Mouse (Mus musculus): ENCODE results near the gene Pspc1.
"Not testable (repeated sequence)": the region's sequence is repeated elsewhere in the genome, so short reads cannot be mapped to it uniquely, and the experiment has no call there.

The Pspc1 gene

DNA sequence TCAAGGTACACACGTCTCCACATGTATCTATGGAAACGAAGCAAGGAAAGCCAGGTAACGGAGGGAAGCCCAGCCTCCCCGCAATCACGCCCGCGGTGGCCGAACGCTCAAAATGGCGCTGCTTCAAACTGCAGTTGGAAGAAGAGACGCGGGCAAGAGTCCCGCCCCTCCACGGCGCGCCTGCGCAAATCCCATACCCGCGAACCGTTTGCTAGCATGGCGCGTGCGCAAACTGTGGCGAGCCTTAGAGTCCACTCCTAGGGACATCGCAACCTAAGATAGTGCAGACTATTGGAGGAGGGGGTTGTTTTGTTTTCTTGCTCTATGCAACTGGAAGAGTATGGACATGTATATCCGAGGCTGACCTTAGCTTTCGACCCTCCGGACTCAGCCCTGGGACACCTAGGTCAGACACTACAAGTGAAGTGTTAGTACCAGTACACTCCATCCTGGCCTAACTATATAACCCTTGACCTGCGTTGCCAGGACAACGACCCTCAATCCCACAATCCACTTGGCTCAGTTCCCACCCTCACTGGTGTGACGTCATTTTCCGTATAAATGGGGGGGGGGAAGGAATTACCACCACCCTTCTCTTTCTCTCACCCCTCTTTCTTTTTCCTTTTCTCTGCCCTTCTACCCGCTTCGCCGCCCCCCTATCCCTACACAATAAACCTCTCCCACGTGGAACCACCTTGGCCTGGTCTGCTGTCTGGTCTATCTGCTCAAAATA lies at the start of gene Pspc1:
Gene Pspc1 (minus strand): TSS at position 117 of the 733 bp plus-strand sequence.
- peak; percentile 98 to 99 for DNase-seq

DNA sequence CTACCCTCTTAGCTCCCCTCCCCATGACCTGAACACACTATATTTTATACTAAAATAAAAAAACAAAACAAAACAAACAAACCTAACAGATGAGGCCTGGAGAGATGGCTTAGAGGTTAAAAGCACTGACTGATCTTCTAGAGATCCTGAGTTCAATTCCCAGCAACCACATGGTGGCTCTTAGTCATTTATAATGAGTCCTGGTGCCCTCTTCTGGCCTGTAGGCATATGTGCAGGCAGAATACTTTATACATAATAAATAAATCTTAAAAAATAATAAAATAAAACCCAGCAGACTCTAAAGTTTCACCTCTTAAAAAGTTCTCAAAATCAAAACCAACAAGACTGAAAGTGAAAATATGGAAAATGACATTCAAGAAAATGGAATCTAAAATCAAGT lies 46.4 kb upstream of the Pspc1 start:
- no peak for DNase-seq

- no peak for DNase-seq
Observed at GRCm38 (mm10) chr14:56817616-56818015, 39.5 kb upstream of the Pspc1 start.

DNA sequence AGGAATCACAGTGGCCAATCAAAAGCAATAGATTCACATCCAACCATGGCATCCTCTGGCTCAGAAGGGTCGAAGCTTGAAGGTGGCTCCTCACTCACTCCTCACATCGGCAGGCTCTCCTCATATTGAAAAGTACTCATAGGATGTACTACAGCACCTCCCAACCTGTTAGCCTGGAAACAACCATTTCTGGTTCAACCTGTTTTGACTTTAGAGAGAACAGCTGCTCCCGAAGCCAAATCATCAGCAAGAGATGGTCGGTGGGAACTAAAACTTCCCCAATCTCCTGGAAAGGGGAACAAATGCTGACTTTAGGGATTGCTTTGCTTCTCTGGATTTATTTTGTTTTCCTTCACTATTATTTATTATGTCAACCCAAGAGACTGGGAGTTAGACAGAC lies 39.0 kb upstream of the Pspc1 start:
- DNase-seq = no peak

DNA sequence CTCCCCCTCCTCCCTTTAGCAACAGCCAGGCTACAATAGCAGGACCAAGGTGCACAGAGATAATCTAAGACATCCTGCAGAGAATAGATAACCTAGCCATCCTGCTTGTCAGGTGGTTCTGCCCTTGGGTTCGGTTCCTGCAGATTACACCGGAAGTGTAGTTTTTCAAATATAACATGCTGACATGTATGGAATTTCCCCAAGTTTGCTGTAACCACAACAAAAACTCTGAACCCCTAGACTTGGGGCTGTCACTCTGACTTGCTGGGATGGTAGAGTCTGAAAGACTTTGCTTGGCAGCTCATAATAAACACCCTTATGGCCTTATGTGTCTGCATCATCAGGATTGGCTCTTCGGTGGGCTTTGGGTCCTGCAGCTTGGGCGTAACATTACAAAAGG lies 38.4 kb upstream of the Pspc1 start:
- DNase-seq = no peak

DNA sequence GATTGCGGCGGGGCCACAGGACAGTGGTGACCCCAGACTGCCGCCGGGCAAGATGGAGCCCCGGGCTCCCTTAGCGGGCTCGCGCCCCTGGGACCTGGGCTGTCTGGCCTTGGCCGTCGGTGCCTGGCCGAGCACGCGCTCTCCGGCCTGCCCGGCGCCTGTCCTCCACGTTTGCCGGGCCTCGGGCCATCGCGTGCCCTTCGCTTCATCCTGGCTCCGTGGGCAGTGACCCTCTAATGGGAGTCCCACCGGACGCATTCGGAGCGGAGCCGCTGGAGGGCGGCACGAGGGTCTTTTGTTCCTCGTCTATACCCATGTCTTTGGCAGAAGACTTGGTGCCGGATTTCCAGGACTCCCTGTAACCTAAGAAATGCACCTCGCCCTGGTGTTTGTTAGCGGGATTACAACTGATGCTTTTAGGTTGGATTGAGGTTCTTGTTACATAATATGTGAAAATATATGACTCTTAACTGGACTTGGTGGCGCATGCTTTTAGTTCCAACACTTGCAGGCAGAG lies 34.5 kb upstream of the Pspc1 start:
- DNase-seq = peak; percentile 81 to 90

- DNase-seq = peak; percentile 88 to 95
Observed at GRCm38 (mm10) chr14:56811701-56812339, 33.7 kb upstream of the Pspc1 start, which contains the start of gene Zmym5. Gene Zmym5, minus strand, starts transcription at chr14:56811716.

DNA sequence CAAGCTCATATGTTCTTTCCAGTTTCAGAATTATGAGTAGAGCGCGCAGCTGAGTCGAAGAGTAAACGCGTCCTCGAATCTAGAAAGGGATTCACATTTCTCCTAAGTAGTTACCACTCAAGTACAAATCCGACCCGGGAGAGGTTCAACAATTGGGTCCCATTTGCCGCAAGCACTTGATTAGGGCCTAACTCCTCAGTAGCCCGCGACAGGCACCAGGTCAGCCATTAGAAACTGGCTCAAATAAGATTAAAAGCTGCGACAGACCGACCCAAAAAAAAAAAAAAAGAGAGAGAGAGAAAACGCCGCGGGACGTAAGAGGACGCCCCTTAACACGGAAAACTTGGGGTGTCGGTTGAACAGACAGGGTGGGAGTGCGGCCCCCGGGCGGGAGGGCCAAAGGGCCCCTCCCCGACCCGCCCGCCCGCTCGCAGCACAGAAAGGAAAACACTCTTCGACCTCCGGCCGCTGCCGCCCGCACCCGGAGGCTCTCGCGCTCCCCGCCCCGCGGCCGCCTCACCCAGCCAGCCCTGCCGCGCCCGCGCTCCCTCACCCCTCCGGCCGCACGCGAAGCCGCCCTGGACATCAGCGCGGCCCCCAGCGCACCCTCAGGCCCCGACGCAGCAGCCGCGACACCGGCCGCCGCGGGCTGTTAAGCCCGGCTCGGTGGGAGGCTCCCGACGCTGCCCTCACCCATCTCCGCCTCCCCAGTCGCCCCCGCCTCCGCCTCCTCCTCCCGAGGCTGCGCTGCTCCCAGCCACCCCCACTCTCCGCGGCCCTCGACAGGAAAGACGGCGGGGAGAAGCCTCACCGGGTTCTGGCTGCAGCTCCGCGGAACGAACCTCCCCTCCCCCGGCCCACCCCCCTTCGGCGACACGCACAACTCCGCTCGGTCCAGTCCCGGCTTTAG lies 32.9 kb upstream of the Pspc1 start:
- peak; percentile 56 to 76 for DNase-seq

GRCm38 (mm10) chr14:56793243-56793642 lies 15.1 kb upstream of the Pspc1 start:
- DNase-seq = peak; percentile 69 to 75

DNA sequence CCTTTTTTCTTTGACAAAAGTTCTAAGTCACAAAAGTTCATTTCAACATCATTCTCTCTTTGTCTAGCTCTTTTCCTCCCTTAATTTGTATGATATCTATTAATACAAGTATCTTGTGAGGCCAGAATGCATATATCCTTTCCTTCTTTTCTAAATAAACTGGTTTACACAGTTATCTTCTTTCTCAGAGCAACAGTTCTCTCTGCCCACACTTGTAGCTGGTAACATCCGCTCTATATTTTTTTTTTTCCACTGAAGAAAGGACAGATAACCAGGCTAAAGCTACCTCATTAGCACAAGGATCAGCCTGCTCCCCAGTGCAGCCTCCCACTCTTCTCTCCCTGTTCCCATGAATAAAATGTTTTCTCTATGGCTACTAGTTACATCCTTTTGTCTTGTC lies 6.5 kb upstream of the Pspc1 start:
- DNase-seq = no peak

GRCm38 (mm10) chr14:56778933-56779300 lies 801 bp upstream of the Pspc1 start:
- no peak for DNase-seq

DNA sequence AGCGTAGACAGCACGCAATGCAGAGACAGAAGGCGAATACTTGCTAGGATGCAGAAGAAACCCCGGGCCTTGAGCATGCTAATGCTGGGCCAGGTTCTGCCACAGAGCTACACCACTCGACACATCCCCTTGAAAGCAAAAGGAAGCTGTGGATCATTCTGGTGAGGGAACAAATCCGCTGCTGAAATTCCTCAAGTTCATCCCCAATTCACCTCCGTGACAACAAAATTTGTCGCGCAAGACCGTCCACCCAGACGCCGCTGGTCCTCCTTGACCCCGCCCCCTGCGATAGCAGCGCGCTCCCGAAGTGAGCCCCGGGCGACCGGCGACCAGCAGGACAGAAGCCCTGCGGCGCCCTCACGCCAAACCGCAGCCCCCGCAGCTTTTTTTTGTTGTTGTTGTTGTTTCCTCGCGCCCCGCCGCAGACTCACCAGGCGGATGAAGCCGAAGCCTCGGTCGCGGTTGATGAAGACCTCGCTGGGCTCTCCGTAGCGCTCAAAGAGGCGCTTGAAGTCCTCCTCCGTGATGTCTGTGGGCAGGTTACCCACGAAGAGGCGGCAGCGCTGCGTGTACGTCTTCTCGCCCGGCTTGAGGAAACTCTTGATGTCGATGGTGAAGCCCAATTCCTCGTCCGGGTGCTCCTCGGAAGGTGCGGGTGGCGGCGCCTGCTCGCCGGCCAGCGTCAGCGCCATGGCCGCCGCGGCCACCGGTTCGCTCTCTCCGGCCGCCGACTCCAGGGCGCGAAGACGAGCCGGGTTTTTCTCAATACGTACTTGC lies 568 bp downstream of the Pspc1 start:
- DNase-seq = peak; percentile 77 to 85

DNA sequence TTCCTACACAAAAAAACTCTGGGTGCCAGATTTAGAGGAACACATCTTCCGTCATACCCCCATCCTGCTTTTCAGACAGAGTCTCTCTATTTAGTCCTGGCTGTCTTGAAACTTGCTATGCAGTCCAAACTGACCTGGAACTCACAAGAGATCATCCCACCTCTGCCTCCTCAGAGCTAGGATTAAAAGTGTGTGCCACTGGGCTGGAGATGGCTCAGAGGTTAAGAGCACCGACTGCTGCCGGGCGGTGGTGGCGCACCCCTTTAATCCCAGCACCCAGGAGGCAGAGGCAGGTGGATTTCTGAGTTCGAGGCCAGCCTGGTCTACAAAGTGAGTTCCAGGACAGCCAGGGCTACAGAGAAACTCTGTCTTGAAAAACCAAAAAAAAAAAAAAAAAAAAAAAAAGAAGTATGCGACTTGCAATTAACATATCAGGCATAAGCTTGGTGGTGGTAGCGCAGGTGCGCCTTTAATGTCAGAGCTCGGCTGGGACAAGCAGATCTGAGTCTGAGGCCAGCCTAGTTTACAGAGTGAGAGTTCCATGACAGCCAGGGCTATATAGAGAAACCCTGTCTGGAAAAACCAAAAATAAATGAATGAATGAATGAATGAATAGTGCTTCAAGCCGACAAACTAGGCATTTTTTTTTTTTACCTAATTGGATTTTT lies 1.4 kb downstream of the Pspc1 start:
- DNase-seq = peak in 1 of 2 experiments; percentile 20

DNA sequence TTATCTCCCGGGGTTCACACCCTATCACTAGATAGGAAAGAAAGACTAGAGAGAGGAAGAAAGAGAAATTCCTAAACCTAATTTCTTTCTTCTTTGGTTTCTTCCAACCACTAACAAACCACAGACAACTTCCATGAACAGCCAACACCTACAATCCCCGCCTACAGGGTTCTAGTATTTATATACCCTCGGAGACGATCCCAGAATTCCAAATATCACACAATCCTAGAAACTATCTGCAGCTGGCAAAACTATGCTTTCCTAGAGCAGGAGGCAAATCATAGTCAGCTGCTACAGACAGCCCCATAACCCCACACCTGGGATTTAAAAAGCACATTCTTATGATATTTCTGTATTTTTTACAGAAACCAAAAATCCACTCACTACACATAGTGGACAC lies 2.7 kb downstream of the Pspc1 start:
- DNase-seq = no peak

DNA sequence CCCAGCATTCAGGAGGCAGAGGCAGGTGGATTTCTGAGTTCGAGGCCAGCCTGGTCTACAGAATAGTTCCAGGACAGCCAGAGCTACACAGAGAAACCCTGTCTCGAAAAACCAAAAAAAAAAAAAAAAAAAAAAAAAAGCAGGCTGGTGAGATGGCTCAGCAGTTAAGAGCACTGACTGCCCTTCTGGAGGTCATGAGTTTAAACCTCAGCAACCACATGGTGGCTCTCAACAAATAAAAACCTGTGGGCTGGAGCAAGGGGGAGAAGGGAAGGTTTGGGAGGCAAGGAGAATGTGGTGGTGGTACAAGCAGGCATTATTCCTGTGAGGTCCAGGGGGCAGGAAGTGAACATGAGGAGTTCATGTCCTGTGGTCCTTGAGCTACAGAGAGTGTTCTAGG lies 11.7 kb downstream of the Pspc1 start:
- not testable (repeated sequence) for DNase-seq

- not testable (repeated sequence) for DNase-seq
Observed at GRCm38 (mm10) chr14:56765117-56765516, 13.0 kb downstream of the Pspc1 start.

GRCm38 (mm10) chr14:56751282-56751681 lies 26.8 kb downstream of the Pspc1 start:
- no peak for DNase-seq

DNA sequence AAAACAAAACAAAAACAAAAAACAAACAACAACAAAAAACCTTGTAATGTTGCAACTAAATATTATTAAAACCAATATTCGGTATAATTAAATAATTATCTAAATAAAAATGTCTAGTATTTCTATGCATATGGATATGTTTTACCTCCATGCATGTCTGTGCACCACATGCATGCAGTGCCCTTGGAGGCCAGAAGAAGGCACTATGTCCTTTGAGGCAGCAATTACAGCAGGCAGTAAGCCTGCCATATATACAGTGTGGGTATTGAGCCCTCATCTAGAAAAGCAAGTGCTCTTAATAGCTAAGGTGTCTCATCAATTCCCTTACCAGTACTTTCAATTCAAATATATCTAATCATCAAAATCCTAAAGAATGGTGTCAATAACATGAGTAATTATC lies 37.9 kb downstream of the Pspc1 start:
- peak in 1 of 2 experiments; percentile 9 for DNase-seq

DNA sequence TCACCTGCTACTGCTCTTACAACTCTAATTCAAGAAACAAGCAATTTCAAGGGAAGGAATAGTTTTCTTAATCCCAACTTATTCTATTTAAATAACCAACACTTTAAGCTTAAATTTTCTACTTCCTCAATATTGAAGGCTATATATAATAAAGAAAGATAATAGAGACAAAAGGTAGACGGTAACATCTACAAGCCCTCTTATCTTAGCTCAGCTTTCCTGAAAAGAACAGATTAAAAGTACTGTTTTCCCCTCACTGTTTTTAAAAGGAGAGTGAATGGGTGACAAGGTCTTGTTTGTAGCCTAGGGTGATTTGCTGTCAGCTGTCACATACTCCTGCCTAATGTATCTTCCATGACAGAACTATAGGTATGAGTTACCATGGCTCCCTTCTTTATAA lies 51.6 kb downstream of the Pspc1 start:
- no peak for DNase-seq

- DNase-seq = no peak
Observed at GRCm38 (mm10) chr14:56705687-56706086, 72.4 kb downstream of the Pspc1 start.

DNA sequence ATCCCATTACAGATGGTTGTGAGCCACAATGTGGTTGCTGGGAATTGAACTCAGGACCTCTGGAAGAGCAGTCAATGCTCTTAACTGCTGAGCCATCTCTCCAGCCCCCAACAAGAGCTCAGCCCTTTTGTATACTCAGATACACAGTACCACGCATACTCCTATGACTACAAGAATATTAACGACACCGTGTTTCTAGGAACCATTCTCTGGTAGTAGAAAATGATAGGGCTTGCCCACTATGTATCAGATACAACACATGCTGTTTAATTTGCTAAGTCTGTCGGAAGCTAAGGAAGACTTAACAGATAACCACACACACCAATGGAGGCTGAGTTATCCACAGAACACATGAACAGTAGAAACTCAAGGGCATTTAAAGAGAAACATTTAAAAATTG lies 75.5 kb downstream of the Pspc1 start:
- no peak for DNase-seq

GRCm38 (mm10) chr14:56697836-56698235 lies 80.3 kb downstream of the Pspc1 start:
- no peak for DNase-seq
